Mouse (Mus musculus) limb, embryonic 14.5 days (tissue): ENCODE measurements around the gene Olfr1246. TPM values are rescaled to one million over a fixed set of nuclear protein-coding genes. Genes with fewer than 3 reads are reported as not detected.
"Not testable (repeated sequence)": the region's sequence is repeated elsewhere in the genome, so short reads cannot be mapped to it uniquely, and the experiment has no call there.

ENCODE experiments used
- ATAC-seq: fragments of 200-750 bp; cut with Nextera tagmentation; 2 replicates; pipeline ENCODE4 v1.8.0; 2017; ENCODE audit warnings: low read depth, moderate number of reproducible peaks, moderate TSS enrichment; ENCODE audit not compliant: low FRiP score
- DNase-seq: peaks from one replicate; pipeline ENCODE4 v3.0.0-alpha.2; 2015; ENCODE audit warnings: low spot score
- H3K27ac ChIP-seq: fragments of 300-500 bp; sonication (generic); replicated peaks from 2 replicates; pipeline ENCODE4 v1.5.1; 2014; ENCODE audit warnings: low read depth, mild to moderate bottlenecking, low read length, moderate library complexity, mixed read lengths
- H3K27me3 ChIP-seq: fragments of 300-500 bp; sonication (generic); 2 replicates; pipeline ENCODE4 v1.6.1; 2014; ENCODE audit warnings: low read length, mixed read lengths; ENCODE audit not compliant: control insufficient read depth, insufficient read depth
- H3K36me3 ChIP-seq: fragments of 300-500 bp; sonication (generic); 2 replicates; pipeline ENCODE4 v1.6.1; 2014; ENCODE audit warnings: mild to moderate bottlenecking, low read length, moderate library complexity, mixed read lengths; ENCODE audit not compliant: control insufficient read depth, insufficient read depth
- H3K4me1 ChIP-seq: fragments of 300-500 bp; sonication (generic); 2 replicates; pipeline ENCODE4 v1.6.1; 2014; ENCODE audit warnings: antibody characterized with exemption, low read length, mixed read lengths; ENCODE audit not compliant: control insufficient read depth, insufficient read depth
- H3K4me2 ChIP-seq: fragments of 300-500 bp; sonication (generic); replicated peaks from 2 replicates; pipeline ENCODE4 v1.6.1; 2014; ENCODE audit warnings: low read depth, mild to moderate bottlenecking, low read length, moderate library complexity; ENCODE audit not compliant: severe bottlenecking
- H3K4me3 ChIP-seq: fragments of 300-500 bp; sonication (generic); replicated peaks from 2 replicates; pipeline ENCODE4 v1.5.1; 2014; ENCODE audit warnings: low read length
- H3K9ac ChIP-seq: fragments of 300-500 bp; sonication (generic); 2 replicates; pipeline ENCODE4 v1.6.1; 2014; ENCODE audit warnings: mild to moderate bottlenecking, low read depth, low read length, moderate library complexity; ENCODE audit not compliant: severe bottlenecking
- H3K9me3 ChIP-seq: fragments of 300-500 bp; sonication (generic); 2 replicates; pipeline ENCODE4 v1.6.1; 2016; ENCODE audit warnings: low read length; ENCODE audit not compliant: control insufficient read depth
- POLR2A ChIP-seq: fragments of 200-500 bp; IDR thresholded peaks from 2 replicates; pipeline ENCODE4 v1.8.0; 2012; ENCODE audit warnings: inconsistent platforms, mild to moderate bottlenecking, moderate library complexity, borderline replicate concordance; ENCODE audit not compliant: insufficient read depth, insufficient read length; ENCODE audit errors: extremely low read depth
- WGBS: fragments of 180-500 bp; shearing (Covaris S2); extraction: QIAGEN DNeasy Blood & Tissue Kit; methylation state at CpG from one replicate; pipeline ENCODE4 v1.1.7; 2014; 5-methylcytosine and 5-hydroxymethylcytosine counted together
- polyA plus RNA-seq, 2 experiments: library from polyadenylated mRNA; depleted of rRNA in 1 of 2; stranded (reverse) in 1 of 2; unstranded in 1 of 2; fragments of >200 nt; fragmentation: Nextera tagmentation in 1 of 2; extraction: Ambion mirVana in 1 of 2; gene quantifications; 2 replicates each; pipeline versions ENCODE4 v1.2.1 to v1.2.3; 2012 to 2014

Olfr1246 gene
- polyA plus RNA-seq (2012; rRNA removed) (not detected in 2 replicates), polyA plus RNA-seq (2014; fragmentation: Nextera tagmentation; extraction: Ambion mirVana) (not detected in 2 replicates)

DNA sequence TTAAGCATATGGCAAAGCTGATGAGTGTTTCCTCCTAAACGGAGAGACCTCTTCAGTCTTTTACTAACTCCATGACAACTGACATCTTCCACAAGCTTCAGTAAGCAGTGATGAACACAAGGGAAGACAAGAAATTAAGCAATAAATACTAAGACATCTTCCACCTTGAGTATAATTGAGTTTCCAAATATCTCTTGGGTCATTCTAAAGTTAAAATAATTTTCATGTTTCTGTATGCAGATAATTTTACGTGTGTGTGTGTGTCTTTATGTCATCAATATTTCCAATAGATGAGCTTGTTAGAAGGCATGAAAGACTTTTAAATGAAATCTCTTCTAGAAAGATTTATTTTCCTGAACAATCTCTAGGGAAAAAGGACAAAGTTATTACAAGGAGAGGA, at the start of gene Olfr1246:
Gene Olfr1246, minus strand, starts transcription at position 101 of the 400 bp plus-strand sequence.
- Histone ChIP-seq H3K27me3 (no peaks in the 10 kb centered on the region), H3K4me3 (no peak within 1 kb of the TSS), H3K9me3 (no peaks in the 10 kb centered on the region), H3K36me3 (no peaks in the 10 kb centered on the region), H3K4me1 (no peaks in the 10 kb centered on the region), H3K9ac (no peak within 1 kb of the TSS), H3K27ac (no peak within 1 kb of the TSS), H3K4me2 (no peak within 1 kb of the TSS)
- ATAC-seq (no peak), DNase-seq (no peak)
- TF ChIP-seq POLR2A = no peak
- 74% methylated on average over 2 of the region's 2 CpGs for WGBS

DNA sequence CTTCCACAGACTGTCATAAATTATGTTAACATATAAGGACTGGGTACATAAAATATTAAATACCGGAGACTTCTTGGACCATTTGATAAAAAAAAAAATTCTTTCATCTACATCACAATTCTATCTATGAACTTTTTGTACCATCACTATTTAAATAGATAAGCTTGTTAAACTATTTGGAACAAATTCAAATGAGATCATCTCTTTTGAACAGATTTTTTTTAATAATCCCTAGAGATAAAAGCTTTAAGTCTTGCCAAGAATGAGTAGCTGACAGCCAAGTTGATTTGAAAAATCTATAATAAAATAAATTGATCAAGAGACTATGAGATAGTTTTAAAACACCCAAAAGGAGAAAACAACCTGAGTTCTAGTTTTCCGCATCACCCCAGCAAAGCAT, 41.9 kb upstream of the Olfr1246 start, which contains the start of gene Olfr1249:
Gene Olfr1249, minus strand, starts transcription at position 101 of the 400 bp plus-strand sequence.
- ATAC-seq (no peak), DNase-seq (no peak)
- H3K36me3 ChIP-seq = no peaks in the 10 kb centered on the region
- TF ChIP-seq POLR2A = no peak
- H3K27me3 ChIP-seq = no peaks in the 10 kb centered on the region
- H3K9me3 ChIP-seq = no peaks in the 10 kb centered on the region
- 90% methylated on average over 2 of the region's 2 CpGs for WGBS
- no peak within 1 kb of the TSS for H3K9ac ChIP-seq
- H3K27ac ChIP-seq = no peak within 1 kb of the TSS
- no peaks in the 10 kb centered on the region for H3K4me1 ChIP-seq
- H3K4me3 ChIP-seq = no peak within 1 kb of the TSS
- H3K4me2 ChIP-seq = no peak within 1 kb of the TSS

DNA sequence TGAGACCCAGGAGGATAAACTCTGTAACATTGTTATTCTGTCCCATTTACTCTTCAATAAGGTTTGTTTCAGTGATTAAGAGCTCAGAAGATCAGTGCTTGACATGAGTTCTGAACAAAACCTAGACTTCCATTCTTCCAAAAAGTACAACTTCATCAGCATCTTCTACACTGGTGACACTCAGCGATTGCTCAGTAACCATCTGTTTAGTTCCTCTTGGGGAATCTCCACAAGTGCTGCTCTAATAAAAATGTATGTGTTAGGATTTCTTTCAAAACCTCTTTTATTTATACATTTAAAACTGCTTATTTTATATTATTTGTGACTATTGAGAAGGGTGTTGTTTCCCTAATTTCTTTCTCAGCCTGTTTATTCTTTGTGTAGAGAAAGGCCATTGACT, 25.2 kb upstream of the Olfr1246 start, which contains the start of gene Olfr1248:
Gene Olfr1248, minus strand, starts transcription at position 101 of the 400 bp plus-strand sequence.
- not testable (repeated sequence) for DNase-seq, H3K27ac ChIP-seq, H3K4me3 ChIP-seq, H3K27me3 ChIP-seq, H3K4me2 ChIP-seq, H3K9ac ChIP-seq, H3K36me3 ChIP-seq, H3K4me1 ChIP-seq, H3K9me3 ChIP-seq, ATAC-seq
- whole genome bisulfite sequencing = 85% methylated on average over 1 of the region's 1 CpGs

DNA sequence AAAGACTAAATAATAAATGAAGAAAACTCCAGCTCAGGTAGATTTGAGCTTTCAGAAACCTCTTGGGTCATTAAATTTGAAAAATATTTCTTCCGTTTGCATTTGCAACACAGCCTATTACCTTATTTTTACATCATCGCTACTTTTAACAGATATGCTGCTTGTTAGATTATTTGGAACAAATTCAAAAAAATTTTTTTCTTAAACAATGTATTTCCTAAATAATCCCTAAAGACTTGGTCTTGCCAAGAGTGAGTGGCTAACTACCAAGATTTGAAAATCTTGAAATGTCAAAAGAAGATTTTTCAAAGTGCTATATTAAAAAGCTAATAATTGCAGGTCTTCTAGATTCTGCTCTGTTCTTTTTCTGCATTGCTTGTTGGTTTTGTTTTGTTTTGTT, 21.1 kb upstream of the Olfr1246 start, which contains the start of gene Olfr1247:
Gene Olfr1247, minus strand, starts transcription at position 101 of the 400 bp plus-strand sequence.
- Histone ChIP-seq H3K4me3 (no peak within 1 kb of the TSS), H3K36me3 (no peaks in the 10 kb centered on the region), H3K27ac (no peak within 1 kb of the TSS), H3K27me3 (no peaks in the 10 kb centered on the region), H3K9ac (no peak within 1 kb of the TSS), H3K4me1 (no peaks in the 10 kb centered on the region), H3K4me2 (no peak within 1 kb of the TSS), H3K9me3 (no peaks in the 10 kb centered on the region)
- DNase-seq (no peak), ATAC-seq (no peak)
- WGBS = 83% methylated on average over 2 of the region's 2 CpGs
- TF ChIP-seq POLR2A = no peak

DNA sequence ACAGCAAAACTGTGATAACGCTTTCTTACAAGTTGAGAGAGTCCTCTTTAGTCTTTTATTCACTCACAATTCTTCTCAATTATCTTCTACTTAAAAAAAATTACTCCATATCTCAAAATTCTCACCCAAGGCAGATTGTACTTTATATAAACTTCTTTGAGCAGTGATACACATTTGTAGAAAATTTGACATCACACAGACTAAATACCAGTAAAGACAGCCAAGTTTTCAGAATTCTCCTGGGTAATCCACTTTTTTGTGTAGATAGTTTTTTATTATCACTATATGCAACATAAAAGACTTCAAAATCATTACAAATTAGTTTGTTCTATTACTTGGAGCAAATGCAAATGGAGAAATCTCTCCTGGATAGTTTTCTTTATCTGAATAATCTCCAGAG, 14.6 kb downstream of the Olfr1246 start, which contains the start of gene Olfr1245:
Gene Olfr1245, minus strand, starts transcription at position 101 of the 400 bp plus-strand sequence.
- ATAC-seq = no peak
- H3K4me3 ChIP-seq = no peak within 1 kb of the TSS
- no peak within 1 kb of the TSS for H3K27ac ChIP-seq
- H3K27me3 ChIP-seq = no peaks in the 10 kb centered on the region
- H3K9ac ChIP-seq = no peak within 1 kb of the TSS
- WGBS = 88% methylated on average over 1 of the region's 1 CpGs
- TF ChIP-seq POLR2A = no peak
- no peak for DNase-seq
- no peak within 1 kb of the TSS for H3K4me2 ChIP-seq
- H3K36me3 ChIP-seq = no peaks in the 10 kb centered on the region
- H3K4me1 ChIP-seq = no peaks in the 10 kb centered on the region
- H3K9me3 ChIP-seq = no peaks in the 10 kb centered on the region

DNA sequence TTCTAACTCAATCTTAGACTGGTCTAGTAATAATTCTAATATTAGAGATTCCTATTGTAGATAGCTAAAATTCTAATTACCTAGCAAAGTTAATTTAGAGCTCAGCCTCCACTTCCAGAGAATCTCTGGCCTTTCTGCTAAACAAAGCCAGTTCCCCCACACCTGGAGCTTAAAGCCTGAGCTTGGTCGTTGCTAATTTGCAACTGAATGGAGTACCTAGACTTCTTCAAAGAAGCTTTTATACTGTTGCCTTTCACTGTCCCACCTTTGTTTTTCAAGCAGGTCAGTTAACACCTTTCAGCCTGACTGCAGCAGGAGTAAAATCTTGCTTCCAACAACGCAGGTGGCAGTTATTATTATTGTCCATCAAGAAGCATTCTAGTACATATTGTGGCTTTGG, 30.3 kb downstream of the Olfr1246 start:
- not testable (repeated sequence) for DNase-seq, ATAC-seq, H3K9ac ChIP-seq, H3K27ac ChIP-seq, H3K4me3 ChIP-seq, H3K36me3 ChIP-seq, H3K9me3 ChIP-seq, H3K4me2 ChIP-seq, H3K4me1 ChIP-seq, H3K27me3 ChIP-seq
- WGBS = 56% methylated on average over 2 of the region's 2 CpGs
